Mouse (Mus musculus) CD8-positive naive resting alpha-beta T cell, adult 2 months (primary cell): ENCODE measurements around the gene Pofut2.

Experiments
- DNase-seq, 2 experiments: peaks; one replicate each; pipeline ENCODE4 v3.0.0; 2022; ENCODE audit warnings: low read depth in 2 of 2, low spot score in 2 of 2

The Pofut2 gene

GRCm38 (mm10) chr10:77229609-77230595 lies 29.1 kb upstream of the Pofut2 start:
- DNase-seq: no peak

GRCm38 (mm10) chr10:77231861-77232755 lies 26.9 kb upstream of the Pofut2 start:
- no peak for DNase-seq

GRCm38 (mm10) chr10:77233230-77233629 lies 25.8 kb upstream of the Pofut2 start:
- DNase-seq: no peak

GRCm38 (mm10) chr10:77234991-77235616 lies 23.9 kb upstream of the Pofut2 start:
- DNase-seq: no peak

- no peak for DNase-seq
Observed at GRCm38 (mm10) chr10:77237795-77238580, 21.0 kb upstream of the Pofut2 start.

GRCm38 (mm10) chr10:77240764-77241163 lies 18.3 kb upstream of the Pofut2 start:
- DNase-seq: no peak

GRCm38 (mm10) chr10:77242396-77242795 lies 16.6 kb upstream of the Pofut2 start:
- DNase-seq: no peak

GRCm38 (mm10) chr10:77242871-77243270 lies 16.1 kb upstream of the Pofut2 start:
- DNase-seq: no peak

GRCm38 (mm10) chr10:77243572-77244161 lies 15.4 kb upstream of the Pofut2 start:
- DNase-seq: no peak

GRCm38 (mm10) chr10:77244777-77245176 lies 14.2 kb upstream of the Pofut2 start:
- no peak for DNase-seq

GRCm38 (mm10) chr10:77247048-77247447 lies 12.0 kb upstream of the Pofut2 start:
- DNase-seq: no peak

GRCm38 (mm10) chr10:77247707-77248106 lies 11.3 kb upstream of the Pofut2 start:
- no peak for DNase-seq

- DNase-seq: no peak
Observed at GRCm38 (mm10) chr10:77251223-77251783, 7.7 kb upstream of the Pofut2 start.

GRCm38 (mm10) chr10:77251784-77252539 lies 7.1 kb upstream of the Pofut2 start:
- DNase-seq: no peak

- peak; percentile 52 to 62 for DNase-seq
Observed at GRCm38 (mm10) chr10:77252790-77253189, 6.2 kb upstream of the Pofut2 start.

GRCm38 (mm10) chr10:77255231-77255630 lies 3.8 kb upstream of the Pofut2 start:
- no peak for DNase-seq

GRCm38 (mm10) chr10:77255676-77256075 lies 3.3 kb upstream of the Pofut2 start:
- DNase-seq: no peak

GRCm38 (mm10) chr10:77258041-77258590 lies 902 bp upstream of the Pofut2 start:
- no peak for DNase-seq
